Mouse (Mus musculus) kidney, adult 2 months (tissue): Measurements from ENCODE around the gene Birc6.

ENCODE experiments used
- CTCF ChIP-seq: fragments of 200-500 bp; conservative IDR thresholded peaks from 2 replicates; pipeline ENCODE4 v1.5.1; 2011; ENCODE audit warnings: low read depth, mild to moderate bottlenecking, control low read depth, low read length, moderate library complexity, mixed read lengths; ENCODE audit not compliant: insufficient read depth, insufficient read length
- POLR2A ChIP-seq: fragments of 200-500 bp; IDR thresholded peaks from one replicate; pipeline ENCODE4 v1.6.1; 2011; ENCODE audit warnings: low read depth, low read length, control low read depth

DNA sequence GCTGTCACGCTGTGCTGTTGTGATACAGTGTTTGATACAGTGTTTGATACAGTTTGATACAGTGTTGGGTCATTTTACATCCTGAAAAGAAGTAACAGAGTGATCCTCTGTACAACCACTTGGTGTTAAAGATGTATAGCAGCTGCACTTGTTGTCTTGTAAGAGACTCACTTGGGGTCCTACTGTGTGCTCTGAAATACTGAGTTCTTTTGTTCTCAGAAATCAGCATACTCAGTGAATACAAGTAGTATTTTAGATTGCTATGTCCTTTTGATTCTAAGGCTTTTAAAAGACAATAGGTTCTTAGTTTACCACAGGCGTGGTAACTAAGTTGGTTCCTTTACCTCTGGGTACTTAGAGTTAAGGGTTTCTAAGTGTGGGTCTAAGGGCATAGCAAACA lies 160.5 kb downstream of the Birc6 start:
- TF ChIP-seq CTCF: no peak
- TF ChIP-seq POLR2A: no peak
